Mouse (Mus musculus): ENCODE results near the gene Lman2. TPM values are rescaled to one million over a fixed set of nuclear protein-coding genes. Genes with fewer than 3 reads are reported as not detected.

Gene Lman2
- 10 to 100 TPM; 47.2 to 56.7 (median 49.1) TPM for total RNA-seq (2022)

DNA sequence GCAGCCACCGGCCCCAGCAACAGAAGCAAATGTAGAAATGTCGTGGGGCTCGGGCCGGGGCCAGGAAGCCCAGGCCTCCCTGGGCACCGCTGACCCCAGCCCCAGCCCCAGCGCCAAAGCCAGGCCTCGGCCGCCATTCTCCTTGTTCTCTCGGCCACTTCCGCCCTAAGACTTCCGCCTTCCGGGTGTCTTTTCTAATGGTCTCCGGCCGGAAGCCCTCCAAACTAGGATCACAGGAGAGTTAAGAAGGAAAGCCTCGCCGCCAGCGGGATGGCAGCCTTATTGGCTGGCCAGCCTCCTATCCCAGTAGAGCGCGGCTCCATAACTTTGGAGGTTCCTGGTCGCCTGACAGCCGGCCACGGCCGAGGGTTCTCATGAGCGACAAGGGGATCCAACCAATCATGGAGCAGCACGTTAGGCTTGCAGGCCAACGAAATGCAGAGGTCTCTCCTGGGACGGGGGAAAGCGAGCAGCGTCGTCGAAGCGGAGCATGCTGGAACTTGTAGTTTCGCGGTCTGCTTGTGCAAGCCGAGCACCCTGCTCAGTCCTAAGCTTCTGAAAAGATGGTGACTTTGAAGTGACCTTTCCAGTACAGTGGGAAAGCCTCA lies at the start of gene Lman2:
Gene Lman2, minus strand, starts transcription at position 331 of the 608 bp plus-strand sequence.
- DNase-seq (ENCODE audit: low spot score in 2 of 2): peak; percentile 93 to 99

- no peak for DNase-seq (ENCODE audit: low spot score in 2 of 2)
Measured at GRCm38 (mm10) chr13:55411826-55412225, 49.2 kb upstream of the Lman2 start.

GRCm38 (mm10) chr13:55408546-55409120 lies 46.0 kb upstream of the Lman2 start:
- DNase-seq (ENCODE audit: low spot score in 2 of 2): no peak

DNA sequence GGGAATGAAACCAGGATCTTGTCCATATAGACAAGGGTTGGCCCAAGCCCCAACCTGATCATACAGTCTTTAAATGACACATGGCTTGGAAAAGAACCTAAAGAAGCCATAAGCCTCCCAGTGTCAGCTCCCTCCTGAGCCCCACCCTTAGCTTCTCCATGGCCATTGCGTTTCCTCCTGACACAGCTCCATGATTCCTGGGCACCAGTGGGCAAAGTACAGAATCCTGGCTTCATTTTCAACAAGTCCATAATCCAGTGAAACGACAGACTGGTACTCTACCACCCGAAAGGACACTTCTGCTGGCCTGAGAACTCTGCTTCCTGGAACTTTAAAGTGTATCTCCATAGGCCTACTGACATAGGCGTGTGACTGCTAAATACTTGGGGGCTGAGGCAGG lies 44.8 kb upstream of the Lman2 start:
- no peak for DNase-seq (ENCODE audit: low spot score in 2 of 2)

DNA sequence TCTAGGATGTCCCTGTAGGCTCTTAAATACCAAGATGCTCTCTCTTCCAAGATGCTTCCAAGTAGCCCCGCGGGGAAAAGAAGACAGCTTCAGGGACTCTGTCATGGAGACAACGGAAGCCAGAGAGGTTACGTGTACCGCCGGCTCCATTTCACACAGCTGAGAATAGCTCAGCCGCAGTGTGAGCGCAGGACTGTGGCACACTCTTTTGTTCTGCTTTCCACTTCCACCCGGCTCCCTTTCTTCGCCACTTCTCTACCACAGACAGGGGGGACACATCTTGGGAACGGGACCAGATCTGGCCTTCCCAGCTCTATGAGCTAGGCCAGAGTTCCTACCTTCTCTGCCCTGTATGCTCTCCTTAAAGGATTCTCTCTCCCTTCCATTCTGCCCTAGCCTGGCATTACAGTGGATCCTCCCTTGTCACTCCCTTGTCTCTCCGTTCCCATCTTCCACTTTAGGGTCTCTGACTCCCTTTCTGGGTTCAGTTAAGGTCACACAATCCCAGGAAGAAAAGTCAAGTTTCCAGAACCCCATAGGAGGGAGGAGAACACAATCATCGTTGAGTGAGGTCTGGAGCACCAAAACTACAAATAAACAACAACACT lies 43.3 kb upstream of the Lman2 start:
- no peak for DNase-seq (ENCODE audit: low spot score in 2 of 2)

DNA sequence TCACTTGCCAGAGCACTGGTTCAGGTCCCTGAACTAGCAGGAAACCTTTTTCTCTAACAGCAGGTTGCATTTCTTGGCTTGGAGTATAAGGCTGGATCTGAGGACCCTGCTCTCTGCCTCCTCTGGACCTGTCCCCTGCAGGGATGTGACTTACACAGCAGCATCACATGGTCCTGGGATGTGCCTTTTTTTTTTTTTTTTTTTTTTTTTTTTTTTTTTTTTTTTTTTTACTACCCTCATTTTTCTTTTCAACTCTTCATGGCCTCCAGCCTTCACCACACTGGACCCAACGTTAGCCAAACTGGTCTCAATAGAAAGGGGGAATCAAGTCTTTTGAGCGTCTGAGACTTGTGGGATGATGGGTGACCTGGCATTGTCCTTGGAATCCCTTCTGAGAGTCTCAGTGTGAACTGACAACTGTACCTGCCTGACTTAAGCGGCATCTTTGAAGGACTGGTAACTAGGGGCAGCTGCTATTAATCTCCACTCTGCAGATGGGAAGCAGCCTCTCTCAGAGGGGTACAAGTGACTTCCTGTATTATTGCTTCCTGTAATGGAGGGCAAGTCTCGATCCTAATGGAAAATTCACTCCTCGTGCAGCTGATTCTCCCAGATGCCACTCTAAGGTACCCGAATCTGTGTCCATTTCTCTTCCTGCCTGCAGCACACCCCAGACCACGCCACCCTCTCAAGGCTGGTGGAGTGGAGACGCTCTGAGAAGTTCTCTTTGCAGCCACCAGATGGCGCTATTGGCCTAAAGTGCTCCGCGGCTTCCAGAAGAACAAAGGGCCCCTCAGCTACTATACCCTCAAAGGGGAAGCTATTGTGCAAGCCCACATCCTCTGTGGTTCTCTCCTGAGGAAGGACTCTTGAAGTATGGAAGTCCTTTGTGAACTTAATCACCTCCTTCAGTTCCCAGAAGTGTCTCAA lies 42.5 kb upstream of the Lman2 start:
- peak in 1 of 2 experiments; percentile 65 for DNase-seq (ENCODE audit: low spot score in 2 of 2)

DNA sequence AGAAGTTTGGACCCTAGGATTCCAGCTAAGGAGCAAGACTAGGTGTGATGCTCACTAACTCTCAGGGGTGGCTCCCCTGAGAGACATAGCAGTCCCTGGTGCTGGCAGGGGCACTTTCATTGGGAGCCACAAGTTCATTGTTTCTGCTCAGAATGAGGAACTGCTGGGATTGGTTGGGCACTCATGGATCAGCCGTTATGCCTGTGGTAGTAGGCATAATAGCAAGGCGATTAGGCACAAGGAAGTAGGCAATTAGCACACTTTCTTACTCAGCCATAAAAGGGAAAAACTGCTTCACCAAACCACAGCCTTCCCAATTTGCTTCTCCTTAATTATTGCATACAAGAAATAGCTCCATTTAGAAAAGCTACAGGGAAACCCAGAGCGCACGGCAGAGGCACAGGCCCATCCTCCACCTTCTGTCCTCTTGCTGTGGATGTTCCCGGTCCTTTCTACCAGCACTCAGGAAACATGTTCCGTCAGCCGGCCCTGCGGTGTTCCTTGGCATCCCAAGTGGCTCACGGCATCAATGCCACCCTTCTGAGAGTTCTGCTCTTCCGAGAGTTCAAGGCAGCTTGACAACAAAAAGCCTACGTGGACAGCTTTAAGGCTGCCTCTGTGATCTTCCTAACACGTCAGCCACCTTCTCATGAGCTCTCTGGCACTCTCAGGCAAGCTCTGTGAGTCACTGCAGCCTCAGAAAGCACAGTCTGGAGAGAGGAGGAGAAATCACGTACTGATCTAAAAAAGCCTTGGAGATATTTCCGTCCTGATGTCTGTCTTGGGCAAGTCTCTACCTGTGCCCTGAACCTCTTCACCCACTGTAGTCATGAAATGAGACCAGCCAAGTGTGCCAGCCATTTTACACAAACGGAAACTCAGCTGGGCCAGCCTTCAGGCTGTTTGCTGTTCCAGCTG lies 41.6 kb upstream of the Lman2 start:
- DNase-seq (ENCODE audit: low spot score in 2 of 2): peak; percentile 46 to 61

- DNase-seq (ENCODE audit: low spot score in 2 of 2): no peak
Measured at GRCm38 (mm10) chr13:55403266-55403665, 40.7 kb upstream of the Lman2 start.

DNA sequence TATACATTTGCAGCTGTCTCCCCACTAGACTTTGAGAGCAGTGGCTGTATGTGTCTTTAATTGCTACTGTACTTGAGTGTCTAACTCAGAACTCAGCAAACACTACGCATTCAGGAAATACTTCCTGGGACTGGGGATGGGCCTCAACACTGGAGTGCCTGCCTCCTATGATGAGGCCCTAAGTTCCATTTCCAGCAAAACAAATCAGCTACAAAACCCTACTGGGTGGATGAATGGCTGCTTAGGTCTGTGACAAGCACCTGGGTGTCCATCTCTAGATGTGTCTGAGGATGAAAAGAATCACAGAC lies 37.4 kb upstream of the Lman2 start:
- DNase-seq (ENCODE audit: low spot score in 2 of 2): no peak

GRCm38 (mm10) chr13:55399300-55400038 lies 36.9 kb upstream of the Lman2 start:
- DNase-seq (ENCODE audit: low spot score in 2 of 2): no peak

GRCm38 (mm10) chr13:55398088-55398487 lies 35.5 kb upstream of the Lman2 start, which contains the start of gene Slc34a1:
Gene Slc34a1, plus strand, starts transcription at chr13:55398187.
- DNase-seq (ENCODE audit: low spot score in 2 of 2): no peak

GRCm38 (mm10) chr13:55392933-55393332 lies 30.4 kb upstream of the Lman2 start:
- no peak for DNase-seq (ENCODE audit: low spot score in 2 of 2)

- DNase-seq (ENCODE audit: low spot score in 2 of 2): no peak
Measured at GRCm38 (mm10) chr13:55391626-55392029, 29.0 kb upstream of the Lman2 start.

- no peak for DNase-seq (ENCODE audit: low spot score in 2 of 2)
Measured at GRCm38 (mm10) chr13:55390644-55391043, 28.1 kb upstream of the Lman2 start.

- DNase-seq (ENCODE audit: low spot score in 2 of 2): peak in 1 of 2 experiments; percentile 93
Measured at GRCm38 (mm10) chr13:55381790-55382189, 19.2 kb upstream of the Lman2 start.

DNA sequence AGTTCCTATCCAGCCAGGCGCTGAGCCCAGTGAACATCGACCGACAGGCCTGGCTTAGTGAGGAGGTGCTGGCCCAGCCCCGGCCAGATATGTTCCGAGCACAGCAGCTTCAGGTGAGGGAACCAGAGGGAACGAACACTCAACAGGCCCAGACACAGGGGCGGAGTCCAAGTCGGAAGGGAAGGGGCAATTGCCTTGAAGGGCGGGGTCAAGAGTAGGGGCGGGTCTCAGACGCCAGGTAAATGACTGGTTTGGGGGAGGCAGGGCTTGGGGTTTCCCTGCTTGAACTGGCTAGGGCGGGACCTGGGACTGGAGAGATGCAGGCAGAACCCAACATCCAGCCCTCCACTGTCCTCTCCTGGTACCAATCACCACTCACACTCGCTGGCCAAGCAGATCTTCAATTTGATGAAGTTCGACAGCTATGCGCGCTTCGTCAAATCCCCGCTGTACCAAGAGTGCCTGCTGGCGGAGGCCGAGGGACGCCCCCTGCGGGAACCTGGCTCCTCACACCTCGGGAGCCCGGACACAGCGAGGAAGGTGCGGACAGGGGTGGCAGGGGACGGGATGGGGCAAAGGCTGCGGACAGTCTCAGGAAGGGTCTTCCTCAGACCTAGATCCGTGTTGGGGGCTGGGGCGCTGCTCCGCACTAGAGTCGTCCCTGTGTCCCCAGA lies 16.5 kb upstream of the Lman2 start:
- DNase-seq (ENCODE audit: low spot score in 2 of 2): no peak

- no peak for DNase-seq (ENCODE audit: low spot score in 2 of 2)
Measured at GRCm38 (mm10) chr13:55375877-55376276, 13.3 kb upstream of the Lman2 start.

GRCm38 (mm10) chr13:55374206-55374924 lies 11.8 kb upstream of the Lman2 start:
- no peak for DNase-seq (ENCODE audit: low spot score in 2 of 2)

GRCm38 (mm10) chr13:55371740-55372139 lies 9.2 kb upstream of the Lman2 start:
- DNase-seq (ENCODE audit: low spot score in 2 of 2): no peak
